Comparison of ENCODE assay signal across 19 mouse cellular contexts in the genomic region with DNA sequence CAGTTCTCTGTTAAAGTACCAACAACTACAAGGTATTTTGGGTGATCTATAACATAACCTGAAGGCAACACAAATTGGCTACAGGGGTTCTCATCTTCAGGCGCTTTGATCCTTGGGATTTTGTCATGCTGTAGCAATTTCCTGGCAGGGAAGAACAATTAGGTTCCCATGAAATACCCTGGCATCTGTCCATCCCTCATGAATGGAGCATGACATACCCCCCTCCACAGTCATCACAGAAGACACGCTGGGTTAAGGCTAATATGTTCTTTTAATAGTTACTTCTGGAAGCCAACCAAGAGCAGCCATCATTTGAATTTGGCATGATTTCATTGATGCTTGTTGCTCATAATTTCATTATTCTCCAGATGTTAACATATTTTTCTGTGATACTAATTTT.
DNase-seq lines count a peak whose midpoint lies in the region; ATAC-seq lines count a peak whose summit lies in the region.
"Had no signal": no experiment of that assay in that cellular context is flagged by ENCODE, and none has a peak within 500 bp of the region (broad histone marks: within the 10 kb centered on the region; RNA-seq: fewer than 3 reads in every experiment).

No protein-coding gene starts in this region.

- H3K4me3 ChIP-seq in embryonic facial prominence, embryonic 14.5 days (ENCODE audit: low read depth, low read length), result no peak overlapping the region
- no peak overlapping the region for H3K4me3 ChIP-seq in embryonic facial prominence, embryonic 10.5 days
- no peak overlapping the region for H3K4me3 ChIP-seq in midbrain, embryonic 14.5 days (replicated peaks; ENCODE audit: low read depth, low read length)
- H3K4me3 ChIP-seq in midbrain, embryonic 15.5 days, result no peak overlapping the region
- H3K4me3 ChIP-seq in neural tube, embryonic 15.5 days (replicated peaks), result no peak overlapping the region
- H3K4me3 ChIP-seq: forebrain, embryonic 10.5 days; gastrocnemius, adult 2 months; heart, embryonic 15.5 days; limb, embryonic 12.5 days; liver, embryonic 12.5 days had no signal

- 38% methylated on average over 2 of the region's 2 CpGs for WGBS in embryonic facial prominence, embryonic 14.5 days
- 78% methylated on average over 2 of the region's 2 CpGs for WGBS in embryonic facial prominence, embryonic 10.5 days
- 46% methylated on average over 2 of the region's 2 CpGs for WGBS in midbrain, embryonic 14.5 days
- 48% methylated on average over 2 of the region's 2 CpGs for WGBS in midbrain, embryonic 15.5 days
- 47% methylated on average over 2 of the region's 2 CpGs for WGBS in neural tube, embryonic 15.5 days

- H3K27me3 ChIP-seq in embryonic facial prominence, embryonic 14.5 days (replicated peaks; ENCODE audit: control insufficient read depth, insufficient read depth, low read length), result no peaks in the 10 kb centered on the region
- H3K27me3 ChIP-seq in embryonic facial prominence, embryonic 10.5 days (replicated peaks; ENCODE audit: low read depth, poor library complexity, severe bottlenecking), result no peaks in the 10 kb centered on the region
- no peaks in the 10 kb centered on the region for H3K27me3 ChIP-seq in midbrain, embryonic 14.5 days (ENCODE audit: control insufficient read depth, insufficient read depth, low read length)
- no peaks in the 10 kb centered on the region for H3K27me3 ChIP-seq in midbrain, embryonic 15.5 days (replicated peaks)
- no peaks in the 10 kb centered on the region for H3K27me3 ChIP-seq in neural tube, embryonic 15.5 days (replicated peaks)
- H3K27me3 ChIP-seq: heart, embryonic 15.5 days; limb, embryonic 12.5 days; liver, embryonic 12.5 days had no signal

- DNase-seq in embryonic facial prominence, embryonic 14.5 days (ENCODE audit: low spot score), result peak; percentile 88
- no peak for DNase-seq in embryonic facial prominence, embryonic 10.5 days (ENCODE audit: low spot score)
- DNase-seq in kidney, postnatal 10 days, result peak; percentile 15
- no peak for DNase-seq in kidney, postnatal 25 days
- peak; percentile 61 for DNase-seq in midbrain, embryonic 14.5 days
- DNase-seq: adrenal gland, adult 8-10 months; cerebellum, adult 18-20 months; gastrocnemius, adult 2 months; kidney, adult 11 months; lung, adult 18-20 months; lung, postnatal 36 days; right cerebral cortex, postnatal 25 days; spleen, adult 18-20 months had no signal

- H3K27ac ChIP-seq in embryonic facial prominence, embryonic 14.5 days (replicated peaks; ENCODE audit: low read depth, low read length), result no peak overlapping the region
- H3K27ac ChIP-seq in embryonic facial prominence, embryonic 10.5 days (replicated peaks), result no peak overlapping the region
- H3K27ac ChIP-seq in midbrain, embryonic 14.5 days (replicated peaks; ENCODE audit: low read depth, low read length), result no peak overlapping the region
- H3K27ac ChIP-seq in midbrain, embryonic 15.5 days, result no peak overlapping the region
- H3K27ac ChIP-seq in neural tube, embryonic 15.5 days (replicated peaks), result no peak overlapping the region
- H3K27ac ChIP-seq: forebrain, embryonic 10.5 days; gastrocnemius, adult 2 months; heart, embryonic 15.5 days; limb, embryonic 12.5 days; liver, embryonic 12.5 days had no signal

- H3K4me2 ChIP-seq in embryonic facial prominence, embryonic 14.5 days (ENCODE audit: low read depth, low read length), result no peak overlapping the region
- H3K4me2 ChIP-seq in midbrain, embryonic 14.5 days (ENCODE audit: low read length), result no peak overlapping the region
- H3K4me2 ChIP-seq in midbrain, embryonic 15.5 days, result no peak overlapping the region
- H3K4me2 ChIP-seq in neural tube, embryonic 15.5 days, result no peak overlapping the region
- H3K4me2 ChIP-seq: heart, embryonic 15.5 days; limb, embryonic 12.5 days; liver, embryonic 12.5 days had no signal

- H3K4me1 ChIP-seq in embryonic facial prominence, embryonic 14.5 days (ENCODE audit: control insufficient read depth, insufficient read depth, low read length), result no peaks in the 10 kb centered on the region
- H3K4me1 ChIP-seq in embryonic facial prominence, embryonic 10.5 days, result no peaks in the 10 kb centered on the region
- H3K4me1 ChIP-seq in midbrain, embryonic 14.5 days (ENCODE audit: control insufficient read depth, insufficient read depth, low read length), result peaks cover 4% of the 10 kb centered on the region; the same call in 1 of the 2 replicates
- H3K4me1 ChIP-seq in midbrain, embryonic 15.5 days, result no peaks in the 10 kb centered on the region
- H3K4me1 ChIP-seq in neural tube, embryonic 15.5 days, result no peaks in the 10 kb centered on the region
- H3K4me1 ChIP-seq: heart, embryonic 15.5 days; limb, embryonic 12.5 days; liver, embryonic 12.5 days had no signal

- H3K9me3 ChIP-seq in embryonic facial prominence, embryonic 14.5 days (ENCODE audit: control insufficient read depth, low read length), result no peaks in the 10 kb centered on the region
- H3K9me3 ChIP-seq in embryonic facial prominence, embryonic 10.5 days, result no peaks in the 10 kb centered on the region
- H3K9me3 ChIP-seq in midbrain, embryonic 14.5 days (ENCODE audit: control insufficient read depth, low read length), result no peaks in the 10 kb centered on the region
- H3K9me3 ChIP-seq in midbrain, embryonic 15.5 days, result no peaks in the 10 kb centered on the region
- H3K9me3 ChIP-seq in neural tube, embryonic 15.5 days (replicated peaks), result no peaks in the 10 kb centered on the region
- H3K9me3 ChIP-seq: forebrain, embryonic 10.5 days; heart, embryonic 15.5 days; limb, embryonic 12.5 days; liver, embryonic 12.5 days had no signal

- H3K36me3 ChIP-seq in embryonic facial prominence, embryonic 14.5 days (ENCODE audit: control insufficient read depth, insufficient read depth, low read length), result no peaks in the 10 kb centered on the region
- H3K36me3 ChIP-seq in embryonic facial prominence, embryonic 10.5 days (replicated peaks), result no peaks in the 10 kb centered on the region
- no peaks in the 10 kb centered on the region for H3K36me3 ChIP-seq in midbrain, embryonic 14.5 days (ENCODE audit: control insufficient read depth, insufficient read depth, low read length)
- no peaks in the 10 kb centered on the region for H3K36me3 ChIP-seq in midbrain, embryonic 15.5 days (replicated peaks)
- no peaks in the 10 kb centered on the region for H3K36me3 ChIP-seq in neural tube, embryonic 15.5 days
- H3K36me3 ChIP-seq: forebrain, embryonic 10.5 days; heart, embryonic 15.5 days; limb, embryonic 12.5 days; liver, embryonic 12.5 days had no signal

- ATAC-seq in embryonic facial prominence, embryonic 14.5 days (ENCODE audit: low read depth), result no peak
- no peak for ATAC-seq in midbrain, embryonic 14.5 days (ENCODE audit: low FRiP score, low TSS enrichment)
- ATAC-seq in midbrain, embryonic 15.5 days (replicated peaks), result no peak
- ATAC-seq in neural tube, embryonic 15.5 days (ENCODE audit: low FRiP score), result no peak
- ATAC-seq: liver, embryonic 12.5 days had no signal

- H3K9ac ChIP-seq in embryonic facial prominence, embryonic 14.5 days (ENCODE audit: low read depth, low read length), result no peak overlapping the region
- no peak overlapping the region for H3K9ac ChIP-seq in midbrain, embryonic 14.5 days (replicated peaks; ENCODE audit: low read length)
- no peak overlapping the region for H3K9ac ChIP-seq in midbrain, embryonic 15.5 days
- no peak overlapping the region for H3K9ac ChIP-seq in neural tube, embryonic 15.5 days (replicated peaks)
- H3K9ac ChIP-seq: heart, embryonic 15.5 days; limb, embryonic 12.5 days; liver, embryonic 12.5 days had no signal

Comparison
In these comparisons a context has a peak if more than half of its experiments do, and no peak if none do; other contexts are left out.
1. DNase-seq: peak in embryonic facial prominence, embryonic 14.5 days (single experiment), kidney, postnatal 10 days (single experiment) and midbrain, embryonic 14.5 days (single experiment); none in embryonic facial prominence, embryonic 10.5 days (single experiment) and kidney, postnatal 25 days (0 of 2).